In genomic region chr9:48532730-48533129, GRCm38 (mm10) we compare ENCODE assay signal across 14 mouse cellular contexts. TPM values are rescaled to one million over a fixed set of nuclear protein-coding genes. Genes with fewer than 3 reads are reported as not detected.
DNase-seq lines count a peak whose midpoint lies in the region; ATAC-seq and TF ChIP-seq lines count a peak whose summit lies in the region.
"Had no signal": no experiment of that assay in that cellular context is flagged by ENCODE, and none has a peak within 500 bp of the region (broad histone marks: within the 10 kb centered on the region; RNA-seq: fewer than 3 reads in every experiment).

No protein-coding gene starts in this region.

- TF ChIP-seq CTCF in bone marrow macrophage, adult 2 months (IDR thresholded peaks at IDR 0.05; ENCODE audit: low read depth, low read length): no peak

- DNase-seq in heart, adult 11 months: peak; percentile 66
- no peak for DNase-seq in heart, adult 8-10 months (ENCODE audit: low spot score)
- peak; percentile 38 for DNase-seq in CD4-positive helper T cell, adult 2 months (ENCODE audit: low read depth, low spot score)
- no peak for DNase-seq in layer of hippocampus, postnatal 36 days
- no peak for DNase-seq in neural tube, embryonic 10.5 days (ENCODE audit: extremely low spot score, low spot score)
- DNase-seq in heart, postnatal 14 days: no peak
- DNase-seq: cerebellum, adult 11 months; cerebellum, postnatal 36 days; gastrocnemius, postnatal 36 days had no signal

- no peak overlapping the region for H3K4me3 ChIP-seq in bone marrow macrophage, adult 2 months (ENCODE audit: insufficient read depth, low read length)
- H3K4me3 ChIP-seq: embryonic facial prominence, embryonic 13.5 days; forebrain, embryonic 10.5 days; heart, embryonic 13.5 days had no signal

- TF ChIP-seq POLR2A in bone marrow macrophage, adult 2 months (IDR thresholded peaks at IDR 0.05; ENCODE audit: borderline replicate concordance, low read depth, low read length): no peak

- peaks cover 16% of the 10 kb centered on the region for H3K4me1 ChIP-seq in bone marrow macrophage, adult 2 months (ENCODE audit: control insufficient read depth, insufficient read depth, low read length)
- H3K4me1 ChIP-seq: embryonic facial prominence, embryonic 13.5 days; heart, embryonic 13.5 days had no signal

- H3K27ac ChIP-seq in bone marrow macrophage, adult 2 months (ENCODE audit: insufficient read depth, low read depth, low read length): peak overlapping the region; percentile 31
- H3K27ac ChIP-seq: embryonic facial prominence, embryonic 13.5 days; forebrain, embryonic 10.5 days; heart, embryonic 13.5 days had no signal

- peak; percentile 81 for ATAC-seq in megakaryocyte-erythroid progenitor cell, adult 5-6 weeks (replicated peaks; ENCODE audit: low FRiP score, low TSS enrichment, poor library complexity, severe bottlenecking)

- intact Hi-C loops in heart, postnatal 14 days (cut with DNase I): no loop called here

RNA-seq across cellular contexts. Expression of gene Gm5617, which starts 37.5 kb away (rescaled TPM):
- total RNA-seq in heart, adult 8-10 months (2022): 10 to 100 TPM; 42.6 to 52.1 (median 44.2) TPM
- 16.5 and 16.8 TPM in 2 replicates for polyA plus RNA-seq in bone marrow macrophage, adult 2 months (2012; ENCODE audit: insufficient read depth, insufficient read length, missing spikeins)
- 11.3 and 17.5 TPM in 2 replicates for total RNA-seq in megakaryocyte-erythroid progenitor cell, adult 5-6 weeks (2014; fragmentation: Nextera tagmentation)
- total RNA-seq in megakaryocyte-erythroid progenitor cell, adult 5-6 weeks (2017): 1.4 and 8.0 TPM in 2 replicates
- total RNA-seq in layer of hippocampus, postnatal 36 days (2021): 10 to 100 TPM; 10.8 TPM
- 10 to 100 TPM; 18.5 to 23.1 TPM for total RNA-seq in heart, postnatal 14 days (2021)

RNA-seq across cellular contexts. Expression of gene Rbm7, which starts 37.6 kb away (rescaled TPM):
- total RNA-seq in heart, adult 8-10 months (2022): 10 to 100 TPM; 18.4 to 21.5 (median 21.0) TPM
- polyA plus RNA-seq in bone marrow macrophage, adult 2 months (2012; ENCODE audit: insufficient read depth, insufficient read length, missing spikeins): 89.5 and 99.3 TPM in 2 replicates
- 76.9 and 82.0 TPM in 2 replicates for total RNA-seq in megakaryocyte-erythroid progenitor cell, adult 5-6 weeks (2014; fragmentation: Nextera tagmentation)
- total RNA-seq in megakaryocyte-erythroid progenitor cell, adult 5-6 weeks (2017): 102 and 112 TPM in 2 replicates
- total RNA-seq in layer of hippocampus, postnatal 36 days (2021): 10 to 100 TPM; 36.1 to 37.4 TPM
- 10 to 100 TPM; 26.8 to 29.6 TPM for total RNA-seq in heart, postnatal 14 days (2021)

RNA-seq across cellular contexts. Expression of gene Rexo2, which starts 52.3 kb away (rescaled TPM):
- 10 to 100 TPM; 63.5 to 72.7 (median 67.9) TPM for total RNA-seq in heart, adult 8-10 months (2022)
- 88.1 and 97.5 TPM in 2 replicates for polyA plus RNA-seq in bone marrow macrophage, adult 2 months (2012; ENCODE audit: insufficient read depth, insufficient read length, missing spikeins)
- total RNA-seq in megakaryocyte-erythroid progenitor cell, adult 5-6 weeks (2014; fragmentation: Nextera tagmentation): 209 and 214 TPM in 2 replicates
- 319 and 373 TPM in 2 replicates for total RNA-seq in megakaryocyte-erythroid progenitor cell, adult 5-6 weeks (2017)
- 100 to 1,000 TPM in 1 of 2 experiments, 10 to 100 TPM in 1; 99.5 to 106 TPM for total RNA-seq in layer of hippocampus, postnatal 36 days (2021)
- total RNA-seq in heart, postnatal 14 days (2021): 10 to 100 TPM; 57.4 to 62.1 TPM

Comparison
In these comparisons a context has a peak if more than half of its experiments do, and no peak if none do; other contexts are left out.
1. DNase-seq: peak in heart, adult 11 months (single experiment) and CD4-positive helper T cell, adult 2 months (single experiment); none in heart, adult 8-10 months (single experiment), layer of hippocampus, postnatal 36 days (0 of 2), neural tube, embryonic 10.5 days (single experiment) and heart, postnatal 14 days (0 of 2).